Mouse (Mus musculus) right cerebral cortex, postnatal 10 days (tissue): ENCODE data around the gene Rars.
"Not testable (repeated sequence)": the region's sequence is repeated elsewhere in the genome, so short reads cannot be mapped to it uniquely, and the experiment has no call there.

Experiments
- DNase-seq, 2 experiments: peaks; one replicate each; pipeline ENCODE4 v3.0.0; 2021; ENCODE audit warnings: low spot score in 2 of 2

The Rars gene

GRCm38 (mm10) chr11:35834022-35834760, at the start of gene Rars:
Gene Rars, minus strand, starts transcription at chr11:35834506.
- DNase-seq, result peak; percentile 95 to 96

GRCm38 (mm10) chr11:35882777-35883176, 48.5 kb upstream of the Rars start:
- no peak for DNase-seq

GRCm38 (mm10) chr11:35878559-35878897, 44.2 kb upstream of the Rars start:
- no peak for DNase-seq

GRCm38 (mm10) chr11:35877651-35878558, 43.6 kb upstream of the Rars start:
- DNase-seq, result no peak

GRCm38 (mm10) chr11:35873624-35874244, 39.4 kb upstream of the Rars start:
- no peak for DNase-seq

GRCm38 (mm10) chr11:35870961-35871360, 36.7 kb upstream of the Rars start:
- DNase-seq, result no peak

GRCm38 (mm10) chr11:35866140-35866539, 31.8 kb upstream of the Rars start:
- no peak for DNase-seq

- DNase-seq, result peak; percentile 90 to 95
These were observed 30.8 kb upstream of the Rars start for GRCm38 (mm10) chr11:35864981-35865604.

GRCm38 (mm10) chr11:35863653-35864052, 29.3 kb upstream of the Rars start:
- DNase-seq, result peak; percentile 46 to 65

- no peak for DNase-seq
These were observed 23.2 kb upstream of the Rars start for GRCm38 (mm10) chr11:35857395-35858067.

- DNase-seq, result peak; percentile 81 to 89
These were observed 22.2 kb upstream of the Rars start for GRCm38 (mm10) chr11:35856359-35857040.

- DNase-seq, result no peak
These were observed 21.3 kb upstream of the Rars start for GRCm38 (mm10) chr11:35855567-35855966.

GRCm38 (mm10) chr11:35854941-35855340, 20.6 kb upstream of the Rars start:
- DNase-seq, result no peak

- DNase-seq, result no peak
These were observed 19.3 kb upstream of the Rars start for GRCm38 (mm10) chr11:35853651-35854050.

GRCm38 (mm10) chr11:35852731-35853130, 18.4 kb upstream of the Rars start:
- no peak for DNase-seq

- DNase-seq, result no peak
These were observed 10.0 kb upstream of the Rars start for GRCm38 (mm10) chr11:35844299-35844698.

- DNase-seq, result not testable (repeated sequence)
These were observed 8.3 kb upstream of the Rars start for GRCm38 (mm10) chr11:35842560-35842959.

- no peak for DNase-seq
These were observed 7.5 kb upstream of the Rars start for GRCm38 (mm10) chr11:35841738-35842325.

GRCm38 (mm10) chr11:35840806-35841205, 6.5 kb upstream of the Rars start:
- not testable (repeated sequence) for DNase-seq

GRCm38 (mm10) chr11:35840282-35840681, 6.0 kb upstream of the Rars start:
- DNase-seq, result no peak
